Mouse (Mus musculus): ENCODE measurements around the gene Wdsub1.

- TF ChIP-seq ZC3H11A (IDR thresholded peaks at IDR 0.05; ENCODE audit: borderline replicate concordance, low read depth, low read length) (no peak), MAFK (IDR thresholded peaks at IDR 0.05; ENCODE audit: insufficient read depth, low read depth, low read length) (no peak), ZNF384 (IDR thresholded peaks at IDR 0.05; ENCODE audit: low read depth, low read length) (no peak), HCFC1 (IDR thresholded peaks at IDR 0.05; ENCODE audit: borderline replicate concordance, insufficient read depth, low read length) (no peak), CHD2 (IDR thresholded peaks at IDR 0.05; ENCODE audit: low read depth, low read length) (no peak)
Observed at GRCm38 (mm10) chr2:59818663-59819062, 63.7 kb downstream of the Wdsub1 start.

Measured in ES-E14 (cell line).